Mouse (Mus musculus) G1E (cell line): ENCODE measurements at regions not wholly inside any gene's neighbourhood (a gene's known extent, or its start where the extent isn't known, plus 50 kb on each side); places are given as distances from the start of the nearest gene placed in this dataset.

Experiments used
- ATAC-seq: 2 replicates; pipeline ENCODE4 v1.8.0; 2016; ENCODE audit warnings: mild to moderate bottlenecking; ENCODE audit not compliant: insufficient number of reproducible peaks, poor library complexity, low FRiP score, severe bottlenecking; ENCODE audit errors: extremely low read depth
- DNase-seq: peaks from one replicate; pipeline ENCODE4 v3.0.0; 2012; ENCODE audit warnings: low spot score
- H3K27me3 ChIP-seq: 2 replicates; pipeline ENCODE4 v1.6.1; 2012; ENCODE audit warnings: mild to moderate bottlenecking, low read length, inconsistent platforms; ENCODE audit not compliant: insufficient read depth
- H3K36me3 ChIP-seq: replicated peaks from 2 replicates; pipeline ENCODE3; 2012; ENCODE audit warnings: mild to moderate bottlenecking, inconsistent platforms
- H3K4me1 ChIP-seq: 2 replicates; pipeline ENCODE4 v1.6.1; 2012; ENCODE audit warnings: low read depth, low read length, inconsistent platforms, mixed read lengths; ENCODE audit not compliant: insufficient read depth
- H3K4me3 ChIP-seq: 2 replicates; pipeline ENCODE4 v1.5.1; 2012; ENCODE audit warnings: low read depth, mild to moderate bottlenecking, inconsistent platforms, low read length, moderate library complexity, mixed read lengths
- H3K9me3 ChIP-seq: replicated peaks from 2 replicates; pipeline ENCODE4 v1.6.1; 2012; ENCODE audit warnings: inconsistent platforms
- CTCF ChIP-seq: IDR thresholded peaks from 2 replicates; pipeline ENCODE4 v1.5.1; 2012; ENCODE audit warnings: low read depth, low read length, inconsistent platforms, mixed read lengths
- GATA1 ChIP-seq: IDR thresholded peaks from 2 replicates; pipeline ENCODE4 v1.6.1; 2012; ENCODE audit warnings: borderline replicate concordance, low read length, inconsistent platforms, mixed read lengths
- GATA2 ChIP-seq: IDR thresholded peaks from 2 replicates; pipeline ENCODE4 v1.6.1; 2012; ENCODE audit warnings: low read depth, low read length, inconsistent platforms, borderline replicate concordance
- POLR2AphosphoS5 ChIP-seq: IDR thresholded peaks from 2 replicates; pipeline ENCODE4 v1.6.1; 2012; ENCODE audit warnings: low read depth, low read length, inconsistent platforms; ENCODE audit not compliant: insufficient replicate concordance
- TAL1 ChIP-seq: conservative IDR thresholded peaks from 2 replicates; pipeline ENCODE4 v1.6.1; 2012; ENCODE audit warnings: low read depth, low read length, inconsistent platforms, mixed read lengths

- Histone ChIP-seq H3K4me1 (no peaks in the 10 kb centered on the region), H3K4me3 (no peak overlapping the region), H3K27me3 (no peaks in the 10 kb centered on the region), H3K36me3 (no peaks in the 10 kb centered on the region), H3K9me3 (peaks cover 77% of the 10 kb centered on the region)
- no peak for TF ChIP-seq TAL1
- TF ChIP-seq POLR2AphosphoS5: no peak
- TF ChIP-seq GATA1: no peak
- no peak for TF ChIP-seq CTCF
- TF ChIP-seq GATA2: no peak
- DNase-seq (no peak), ATAC-seq (no peak)
Observed at GRCm38 (mm10) chr14:25060285-25060684, 398.7 kb upstream of the Zmiz1 start.

GRCm38 (mm10) chr14:25063090-25063489, 395.9 kb upstream of the Zmiz1 start:
- no peak for DNase-seq
- no peaks in the 10 kb centered on the region for H3K4me1 ChIP-seq
- H3K36me3 ChIP-seq: no peaks in the 10 kb centered on the region
- TF ChIP-seq CTCF: no peak
- no peak for TF ChIP-seq TAL1
- TF ChIP-seq POLR2AphosphoS5: no peak
- no peak for TF ChIP-seq GATA2
- no peak for TF ChIP-seq GATA1
- peaks cover 86% of the 10 kb centered on the region for H3K9me3 ChIP-seq
- no peaks in the 10 kb centered on the region for H3K27me3 ChIP-seq
- no peak for ATAC-seq
- H3K4me3 ChIP-seq: no peak overlapping the region

DNA sequence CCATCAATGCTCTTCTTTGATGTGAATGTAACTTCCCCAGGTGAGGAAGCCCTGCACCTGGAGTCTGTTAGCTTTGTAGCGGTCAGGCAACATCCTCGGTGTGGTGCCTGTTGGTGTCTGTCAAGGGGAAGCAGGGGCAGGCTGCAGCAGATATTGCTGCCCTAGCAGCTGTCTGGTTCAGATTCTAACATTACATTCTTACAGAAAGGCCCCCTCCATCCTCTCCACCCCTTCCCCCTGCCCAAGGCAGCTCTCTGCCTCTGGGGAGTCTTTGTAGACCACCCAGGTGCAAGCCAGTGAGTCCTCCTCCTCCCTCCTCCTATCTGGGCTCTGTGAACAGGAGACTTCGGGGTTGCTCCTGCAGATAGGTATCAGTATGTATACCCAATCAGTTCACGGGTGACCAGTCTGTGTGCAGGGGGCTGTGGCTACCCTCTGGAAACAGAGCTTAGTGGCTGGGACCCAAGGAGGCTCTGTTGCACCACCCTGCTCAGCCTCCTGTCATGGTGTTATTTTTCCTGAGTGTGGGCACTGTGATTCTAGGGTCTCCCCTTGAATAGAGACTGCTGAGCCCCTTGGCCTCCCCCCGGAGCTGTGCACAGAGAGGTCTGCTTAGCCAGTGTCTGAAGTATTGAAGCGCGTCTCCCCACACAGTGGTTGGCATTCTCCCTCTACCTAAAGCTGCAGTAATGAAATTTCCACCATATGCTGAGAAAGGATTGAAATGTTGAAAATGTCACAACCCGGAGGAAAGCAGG, 394.6 kb upstream of the Zmiz1 start:
- no peak for ATAC-seq
- TF ChIP-seq GATA2 (no peak), POLR2AphosphoS5 (no peak), TAL1 (no peak), CTCF (no peak)
- H3K36me3 ChIP-seq: no peaks in the 10 kb centered on the region
- H3K9me3 ChIP-seq: peaks cover 85% of the 10 kb centered on the region
- H3K4me3 ChIP-seq: no peak overlapping the region
- no peaks in the 10 kb centered on the region for H3K27me3 ChIP-seq
- no peak for DNase-seq
- H3K4me1 ChIP-seq: no peaks in the 10 kb centered on the region

- no peak for DNase-seq
- H3K36me3 ChIP-seq: no peaks in the 10 kb centered on the region
- TF ChIP-seq GATA2: no peak
- TF ChIP-seq CTCF: no peak
- no peak for TF ChIP-seq TAL1
- TF ChIP-seq GATA1: no peak
- no peak for TF ChIP-seq POLR2AphosphoS5
- H3K27me3 ChIP-seq: no peaks in the 10 kb centered on the region
- peaks cover 82% of the 10 kb centered on the region for H3K9me3 ChIP-seq
- H3K4me1 ChIP-seq: no peaks in the 10 kb centered on the region
- ATAC-seq: no peak
- no peak overlapping the region for H3K4me3 ChIP-seq
Observed at GRCm38 (mm10) chr14:25067435-25067834, 391.6 kb upstream of the Zmiz1 start.

GRCm38 (mm10) chr14:25068430-25068829, 390.6 kb upstream of the Zmiz1 start:
- Histone ChIP-seq H3K4me3 (no peak overlapping the region), H3K4me1 (no peaks in the 10 kb centered on the region), H3K9me3 (peaks cover 82% of the 10 kb centered on the region), H3K27me3 (no peaks in the 10 kb centered on the region), H3K36me3 (no peaks in the 10 kb centered on the region)
- no peak for DNase-seq
- TF ChIP-seq GATA1 (no peak), TAL1 (no peak), POLR2AphosphoS5 (no peak), CTCF (no peak), GATA2 (no peak)
- ATAC-seq: no peak

DNA sequence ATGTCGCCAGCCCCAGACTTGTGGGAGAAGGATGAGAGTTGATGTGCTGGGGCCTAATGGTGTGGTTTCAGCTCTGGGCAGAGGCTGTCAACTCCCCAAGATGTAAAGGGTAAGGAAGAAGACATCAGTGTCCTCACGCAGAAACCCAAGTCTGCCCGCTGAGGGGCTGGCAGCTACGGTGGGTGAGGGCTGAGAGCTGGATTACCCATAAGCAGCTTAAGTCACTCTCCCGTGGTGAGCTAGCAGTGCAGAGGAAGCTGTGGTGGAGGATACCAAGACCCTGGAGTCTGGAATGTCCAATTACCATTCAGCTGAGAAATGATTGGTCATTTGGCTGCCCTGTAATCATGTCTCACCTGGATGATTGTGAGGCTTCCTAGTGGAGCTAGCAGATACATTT, 385.8 kb upstream of the Zmiz1 start:
- Histone ChIP-seq H3K4me3 (no peak overlapping the region), H3K27me3 (no peaks in the 10 kb centered on the region), H3K36me3 (no peaks in the 10 kb centered on the region), H3K9me3 (peaks cover 83% of the 10 kb centered on the region), H3K4me1 (no peaks in the 10 kb centered on the region)
- no peak for DNase-seq
- ATAC-seq: no peak
- TF ChIP-seq CTCF: no peak
- TF ChIP-seq TAL1: no peak
- no peak for TF ChIP-seq GATA1
- TF ChIP-seq POLR2AphosphoS5: no peak
- no peak for TF ChIP-seq GATA2
